Mouse (Mus musculus): ENCODE data around the gene Hormad2. TPM values are rescaled to one million over a fixed set of nuclear protein-coding genes. Genes with fewer than 3 reads are reported as not detected.

Hormad2 gene
- polyA plus RNA-seq, 1 experiment from 2014 or later = 0.34 TPM

DNA sequence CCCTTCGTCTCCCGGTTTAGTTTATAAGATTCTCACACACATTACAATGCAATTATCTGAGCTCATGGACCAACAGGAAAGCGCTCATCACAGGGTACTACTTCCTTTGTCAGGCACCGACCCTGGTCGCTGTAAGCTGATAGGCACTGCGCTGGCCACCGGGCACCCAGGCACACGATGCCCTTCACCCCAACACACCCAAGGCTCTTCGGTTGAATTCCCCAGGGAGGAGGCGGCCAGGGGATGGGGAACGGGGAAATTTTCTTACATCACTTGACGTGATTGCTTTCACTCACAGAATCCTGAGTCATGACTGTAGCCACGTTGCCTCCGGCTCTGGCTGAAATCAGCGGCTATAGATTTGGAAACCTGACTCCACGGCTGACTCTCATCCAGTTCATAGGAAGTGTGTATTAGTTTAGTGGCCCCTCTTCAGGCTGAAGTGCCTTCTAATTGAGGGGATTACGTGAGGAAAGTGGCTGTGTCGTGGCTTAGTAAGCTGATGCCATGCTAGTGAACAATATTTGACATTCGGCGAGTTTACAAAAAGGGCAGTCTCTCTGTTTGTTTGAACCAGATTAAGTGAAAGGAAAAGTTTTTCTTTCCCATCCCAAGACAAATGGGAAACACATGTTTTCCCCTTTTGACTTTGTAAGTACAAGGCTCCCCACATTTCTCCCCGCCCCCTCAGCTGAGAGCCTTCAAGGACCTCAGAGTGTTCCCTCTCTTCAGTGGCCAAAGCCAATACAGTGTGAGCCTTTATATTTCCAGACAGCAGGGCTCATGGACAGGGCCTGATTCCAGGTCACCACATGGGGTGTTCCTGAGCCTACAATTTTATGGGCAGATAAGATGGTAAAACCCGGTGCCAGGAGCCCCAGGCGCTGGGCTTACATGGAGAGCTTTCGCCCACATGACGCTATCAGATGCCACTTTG, 132.1 kb downstream of the Hormad2 start:
- Histone ChIP-seq H3K9me3 (ENCODE audit: control insufficient read depth, low read length) (no peaks in the 10 kb centered on the region), H3K27ac (ENCODE audit: low read depth) (0 out of 2 replicates have a peak overlapping the region, but pooled peaks have one; percentile 6), H3K4me1 (replicated peaks; ENCODE audit: control insufficient read depth, insufficient read depth, low read length) (peaks cover 13% of the 10 kb centered on the region), H3K27me3 (replicated peaks; ENCODE audit: control insufficient read depth, insufficient read depth, low read length) (no peaks in the 10 kb centered on the region), H3K36me3 (ENCODE audit: control insufficient read depth, insufficient read depth, low read length) (no peaks in the 10 kb centered on the region), H3K4me2 (ENCODE audit: low read length) (peak overlapping the region; percentile 12), H3K4me3 (ENCODE audit: low read depth, low read length) (no peak overlapping the region), H3K9ac (ENCODE audit: low read length) (no peak overlapping the region)
- ATAC-seq (replicated peaks; ENCODE audit: low FRiP score, low TSS enrichment, low read depth) (no peak), DNase-seq (ENCODE audit: low spot score) (peak; percentile 61)
- 35% methylated on average over 25 of the region's 25 CpGs for WGBS

DNA sequence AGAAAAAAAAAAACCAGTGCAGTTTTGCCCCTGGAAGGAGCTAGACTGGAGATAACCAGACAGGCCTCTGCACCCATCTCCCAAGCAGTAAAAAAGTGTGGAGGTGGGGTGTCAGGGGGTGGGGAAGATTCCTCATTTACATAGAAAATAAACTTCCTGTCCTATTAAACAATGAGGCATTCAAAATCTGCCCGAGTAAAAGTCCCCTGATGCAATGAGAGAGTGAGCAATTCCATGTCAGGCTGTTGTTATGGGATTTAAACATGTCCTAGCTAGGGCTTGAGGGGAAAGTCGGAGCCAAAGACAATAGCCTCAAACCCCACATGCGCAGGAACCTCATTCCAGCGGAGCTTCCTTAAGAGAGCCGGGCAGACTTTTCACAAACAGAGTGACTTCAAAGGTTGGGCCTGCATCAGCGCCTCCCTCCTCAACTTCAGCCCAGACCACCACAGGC, 132.8 kb downstream of the Hormad2 start:
- Histone ChIP-seq H3K27ac (ENCODE audit: low read depth) (0 out of 2 replicates have a peak overlapping the region, but pooled peaks have one; percentile 6), H3K36me3 (ENCODE audit: control insufficient read depth, insufficient read depth, low read length) (no peaks in the 10 kb centered on the region), H3K4me2 (ENCODE audit: low read length) (peak overlapping the region; percentile 12), H3K4me1 (replicated peaks; ENCODE audit: control insufficient read depth, insufficient read depth, low read length) (peaks cover 13% of the 10 kb centered on the region), H3K9ac (ENCODE audit: low read length) (no peak overlapping the region), H3K27me3 (replicated peaks; ENCODE audit: control insufficient read depth, insufficient read depth, low read length) (no peaks in the 10 kb centered on the region), H3K9me3 (ENCODE audit: control insufficient read depth, low read length) (no peaks in the 10 kb centered on the region), H3K4me3 (ENCODE audit: low read depth, low read length) (no peak overlapping the region)
- WGBS = 17% methylated on average over 6 of the region's 6 CpGs
- DNase-seq (ENCODE audit: low spot score) = no peak
- no peak for ATAC-seq (replicated peaks; ENCODE audit: low FRiP score, low TSS enrichment, low read depth)

GRCm38 (mm10) chr11:4306086-4306485, 134.8 kb downstream of the Hormad2 start:
- Histone ChIP-seq H3K36me3 (ENCODE audit: control insufficient read depth, insufficient read depth, low read length) (no peaks in the 10 kb centered on the region), H3K4me2 (ENCODE audit: low read length) (no peak overlapping the region), H3K9me3 (ENCODE audit: control insufficient read depth, low read length) (no peaks in the 10 kb centered on the region), H3K4me3 (ENCODE audit: low read depth, low read length) (no peak overlapping the region), H3K4me1 (replicated peaks; ENCODE audit: control insufficient read depth, insufficient read depth, low read length) (peaks cover 13% of the 10 kb centered on the region), H3K27ac (ENCODE audit: low read depth) (no peak overlapping the region), H3K27me3 (replicated peaks; ENCODE audit: control insufficient read depth, insufficient read depth, low read length) (no peaks in the 10 kb centered on the region), H3K9ac (ENCODE audit: low read length) (no peak overlapping the region)
- ATAC-seq (replicated peaks; ENCODE audit: low FRiP score, low TSS enrichment, low read depth) (no peak), DNase-seq (ENCODE audit: low spot score) (no peak)
- 64% methylated on average over 2 of the region's 2 CpGs for WGBS

DNA sequence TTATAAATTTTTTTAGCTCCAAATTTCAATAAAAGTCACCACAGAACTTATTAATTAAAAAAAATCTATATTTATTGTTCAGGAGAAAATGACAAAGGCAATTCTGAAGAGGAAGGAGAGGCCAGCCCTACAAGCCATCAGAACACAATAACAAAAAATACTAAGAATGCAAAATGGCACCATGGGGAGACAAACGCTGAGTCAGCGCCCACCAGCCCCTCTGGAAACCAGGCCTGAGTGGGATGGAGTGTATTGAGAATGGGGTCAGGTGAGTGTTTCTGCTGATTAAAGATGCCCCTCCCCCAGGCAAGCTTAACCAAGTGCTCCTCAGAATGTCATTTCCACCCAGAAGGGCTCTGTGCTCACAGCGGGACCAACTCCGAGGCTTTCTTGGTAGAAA, 135.8 kb downstream of the Hormad2 start:
- WGBS = 87% methylated on average over 4 of the region's 4 CpGs
- H3K4me2 ChIP-seq (ENCODE audit: low read length) = no peak overlapping the region

GRCm38 (mm10) chr11:4304203-4304602, 136.7 kb downstream of the Hormad2 start:
- 72% methylated on average over 4 of the region's 4 CpGs for WGBS
- Histone ChIP-seq H3K9ac (ENCODE audit: low read length) (no peak overlapping the region), H3K27me3 (replicated peaks; ENCODE audit: control insufficient read depth, insufficient read depth, low read length) (no peaks in the 10 kb centered on the region), H3K27ac (ENCODE audit: low read depth) (no peak overlapping the region), H3K9me3 (ENCODE audit: control insufficient read depth, low read length) (no peaks in the 10 kb centered on the region), H3K4me1 (replicated peaks; ENCODE audit: control insufficient read depth, insufficient read depth, low read length) (peaks cover 15% of the 10 kb centered on the region), H3K36me3 (ENCODE audit: control insufficient read depth, insufficient read depth, low read length) (no peaks in the 10 kb centered on the region), H3K4me2 (ENCODE audit: low read length) (no peak overlapping the region), H3K4me3 (ENCODE audit: low read depth, low read length) (no peak overlapping the region)
- ATAC-seq (replicated peaks; ENCODE audit: low FRiP score, low TSS enrichment, low read depth) (no peak), DNase-seq (ENCODE audit: low spot score) (no peak)

More for the DNA sequence above, 135.8 kb downstream of the Hormad2 start:
- Histone ChIP-seq H3K36me3 (ENCODE audit: control insufficient read depth, insufficient read depth, low read length) (no peaks in the 10 kb centered on the region), H3K9me3 (ENCODE audit: control insufficient read depth, low read length) (no peaks in the 10 kb centered on the region), H3K4me3 (ENCODE audit: low read depth, low read length) (no peak overlapping the region), H3K9ac (ENCODE audit: low read length) (no peak overlapping the region), H3K27ac (ENCODE audit: low read depth) (no peak overlapping the region), H3K27me3 (replicated peaks; ENCODE audit: control insufficient read depth, insufficient read depth, low read length) (no peaks in the 10 kb centered on the region), H3K4me1 (replicated peaks; ENCODE audit: control insufficient read depth, insufficient read depth, low read length) (peaks cover 13% of the 10 kb centered on the region)
- ATAC-seq (replicated peaks; ENCODE audit: low FRiP score, low TSS enrichment, low read depth) (no peak), DNase-seq (ENCODE audit: low spot score) (no peak)

DNA sequence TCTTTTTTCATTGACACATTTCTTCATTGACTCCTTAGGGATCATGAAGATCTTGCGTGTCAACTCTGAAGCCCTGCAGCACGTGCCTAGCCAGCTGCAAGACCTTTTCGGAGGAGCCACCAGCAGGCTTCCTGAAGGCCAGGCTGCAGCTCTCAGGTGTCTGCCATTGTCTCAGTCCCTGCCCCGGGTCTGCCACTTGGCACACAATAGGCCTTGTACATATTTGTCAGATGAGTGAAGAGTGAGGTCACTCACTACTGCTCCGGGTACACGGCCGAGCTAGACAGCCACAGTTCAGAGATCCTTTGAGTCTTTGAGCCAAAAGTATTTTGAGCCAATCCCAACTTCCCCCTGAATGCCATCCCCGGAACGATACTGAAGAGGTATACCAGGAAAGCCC, 137.9 kb downstream of the Hormad2 start:
- H3K36me3 ChIP-seq (ENCODE audit: control insufficient read depth, insufficient read depth, low read length) = no peaks in the 10 kb centered on the region
- H3K27ac ChIP-seq (ENCODE audit: low read depth) = no peak overlapping the region
- H3K9ac ChIP-seq (ENCODE audit: low read length) = no peak overlapping the region
- no peaks in the 10 kb centered on the region for H3K9me3 ChIP-seq (ENCODE audit: control insufficient read depth, low read length)
- DNase-seq (ENCODE audit: low spot score) = no peak
- no peaks in the 10 kb centered on the region for H3K27me3 ChIP-seq (replicated peaks; ENCODE audit: control insufficient read depth, insufficient read depth, low read length)
- 70% methylated on average over 9 of the region's 9 CpGs for WGBS
- H3K4me1 ChIP-seq (replicated peaks; ENCODE audit: control insufficient read depth, insufficient read depth, low read length) = peaks cover 5% of the 10 kb centered on the region
- no peak for ATAC-seq (replicated peaks; ENCODE audit: low FRiP score, low TSS enrichment, low read depth)
- H3K4me3 ChIP-seq (ENCODE audit: low read depth, low read length) = no peak overlapping the region
- H3K4me2 ChIP-seq (ENCODE audit: low read length) = no peak overlapping the region

DNA sequence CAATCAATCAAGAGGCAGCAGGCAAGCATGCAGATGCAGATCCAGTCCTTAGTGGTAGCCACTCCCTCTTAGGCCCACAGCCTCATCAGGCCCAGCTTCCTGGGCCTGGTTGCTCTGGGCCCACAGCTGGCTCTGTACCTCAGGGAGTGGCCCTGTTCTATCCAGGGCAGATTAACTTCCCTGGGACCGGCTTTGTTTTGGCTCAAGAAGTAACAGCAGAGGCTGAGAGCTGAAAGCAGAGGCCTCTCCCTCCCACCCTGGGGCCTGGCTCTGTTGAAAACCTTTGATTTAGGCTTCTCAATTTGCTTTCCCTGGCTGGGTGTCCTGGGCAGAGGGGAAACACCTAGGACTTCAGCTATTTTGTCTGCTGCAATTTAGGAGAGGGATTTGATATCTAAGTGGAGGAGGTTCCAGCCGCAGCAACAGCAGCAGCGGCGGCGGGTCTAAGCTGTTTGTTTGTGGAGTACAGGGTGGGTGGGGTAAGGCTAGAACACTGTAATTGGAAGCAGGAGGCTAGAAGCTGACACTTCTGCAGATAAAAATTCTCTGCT, 138.5 kb downstream of the Hormad2 start:
- DNase-seq (ENCODE audit: low spot score) (no peak), ATAC-seq (replicated peaks; ENCODE audit: low FRiP score, low TSS enrichment, low read depth) (no peak)
- Histone ChIP-seq H3K9me3 (ENCODE audit: control insufficient read depth, low read length) (no peaks in the 10 kb centered on the region), H3K27ac (ENCODE audit: low read depth) (no peak overlapping the region), H3K4me3 (ENCODE audit: low read depth, low read length) (no peak overlapping the region), H3K36me3 (ENCODE audit: control insufficient read depth, insufficient read depth, low read length) (no peaks in the 10 kb centered on the region), H3K27me3 (replicated peaks; ENCODE audit: control insufficient read depth, insufficient read depth, low read length) (no peaks in the 10 kb centered on the region), H3K9ac (ENCODE audit: low read length) (no peak overlapping the region), H3K4me1 (replicated peaks; ENCODE audit: control insufficient read depth, insufficient read depth, low read length) (peaks cover 3% of the 10 kb centered on the region), H3K4me2 (ENCODE audit: low read length) (no peak overlapping the region)
- 55% methylated on average over 5 of the region's 5 CpGs for WGBS

DNA sequence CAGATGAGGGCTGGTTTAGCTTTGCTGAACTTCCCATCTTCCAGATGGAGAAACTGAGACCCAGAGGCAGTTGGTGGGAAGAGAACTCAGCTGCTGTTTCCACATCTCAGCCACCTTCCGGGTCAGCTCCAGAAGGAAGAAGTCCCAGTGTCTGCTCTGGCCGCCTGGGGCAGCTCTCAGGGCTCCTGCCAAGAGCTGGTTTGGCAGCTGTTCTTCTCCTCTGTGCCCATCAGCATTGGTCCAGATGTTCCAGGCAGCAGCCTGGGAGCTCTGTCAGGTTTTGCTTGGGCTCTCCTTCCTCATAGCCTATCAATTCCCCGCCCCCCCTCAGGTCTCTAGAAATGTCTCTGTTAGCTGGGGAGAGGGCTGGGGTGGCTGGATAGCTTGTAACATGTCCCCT, 140.2 kb downstream of the Hormad2 start:
- WGBS = 77% methylated on average over 3 of the region's 3 CpGs
- Histone ChIP-seq H3K4me2 (ENCODE audit: low read length) (no peak overlapping the region), H3K27ac (ENCODE audit: low read depth) (no peak overlapping the region), H3K27me3 (replicated peaks; ENCODE audit: control insufficient read depth, insufficient read depth, low read length) (no peaks in the 10 kb centered on the region), H3K9ac (ENCODE audit: low read length) (no peak overlapping the region), H3K9me3 (ENCODE audit: control insufficient read depth, low read length) (no peaks in the 10 kb centered on the region), H3K36me3 (ENCODE audit: control insufficient read depth, insufficient read depth, low read length) (no peaks in the 10 kb centered on the region), H3K4me3 (ENCODE audit: low read depth, low read length) (no peak overlapping the region), H3K4me1 (replicated peaks; ENCODE audit: control insufficient read depth, insufficient read depth, low read length) (peaks cover 3% of the 10 kb centered on the region)
- no peak for DNase-seq (ENCODE audit: low spot score)
- ATAC-seq (replicated peaks; ENCODE audit: low FRiP score, low TSS enrichment, low read depth) = no peak
